Mouse (Mus musculus) left cerebral cortex, adult 11 months (tissue): ENCODE results near the gene Hyal2.
"Not testable (repeated sequence)": the region's sequence is repeated elsewhere in the genome, so short reads cannot be mapped to it uniquely, and the experiment has no call there.

Experiments
- DNase-seq: peaks from one replicate; pipeline ENCODE4 v3.0.0; 2022; ENCODE audit warnings: low spot score

Gene Hyal2

DNA sequence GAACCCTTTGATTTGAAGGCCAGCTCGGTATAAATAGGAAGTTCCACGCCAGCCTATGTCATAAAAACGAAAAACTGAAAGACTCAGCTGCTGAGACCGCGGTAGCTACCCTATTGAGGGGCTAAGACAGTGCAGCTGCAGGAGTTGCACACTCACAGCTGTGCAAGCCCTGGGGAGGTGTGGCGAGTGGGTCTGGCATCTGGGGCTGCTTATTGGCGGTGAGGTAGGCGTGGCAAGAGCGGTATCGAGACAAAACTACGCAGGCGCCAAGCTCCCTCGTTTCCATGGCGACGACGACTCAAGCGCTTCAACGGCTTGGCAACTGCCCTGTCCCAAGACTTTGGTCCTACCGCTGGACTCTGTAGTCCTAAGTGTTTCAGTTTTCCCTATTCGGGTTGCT lies 20.7 kb upstream of the Hyal2 start, which contains the start of gene Zmynd10:
Zmynd10 (plus strand) TSS at position 273 of the 400 bp plus-strand sequence.
- DNase-seq: peak; percentile 80

DNA sequence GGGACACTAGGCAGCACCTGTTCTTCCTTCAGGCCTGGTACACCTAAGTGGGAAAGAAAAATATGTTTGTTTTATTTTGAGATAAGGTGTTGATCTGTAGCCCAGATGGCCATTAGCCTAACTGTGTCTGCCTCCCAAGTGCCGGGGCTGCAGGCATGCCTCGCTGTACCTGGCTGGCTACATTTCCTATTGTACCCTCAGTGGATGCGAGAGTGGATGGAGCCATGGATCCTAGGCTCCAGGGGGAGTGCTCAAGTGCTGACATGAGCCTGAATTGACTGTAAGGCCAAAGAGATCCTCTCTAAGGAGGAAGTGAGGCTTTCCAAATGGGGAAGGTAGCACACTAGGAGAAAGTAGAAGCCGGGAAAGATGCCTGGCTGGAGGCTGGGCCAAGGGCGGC lies 19.8 kb upstream of the Hyal2 start:
- DNase-seq: no peak

DNA sequence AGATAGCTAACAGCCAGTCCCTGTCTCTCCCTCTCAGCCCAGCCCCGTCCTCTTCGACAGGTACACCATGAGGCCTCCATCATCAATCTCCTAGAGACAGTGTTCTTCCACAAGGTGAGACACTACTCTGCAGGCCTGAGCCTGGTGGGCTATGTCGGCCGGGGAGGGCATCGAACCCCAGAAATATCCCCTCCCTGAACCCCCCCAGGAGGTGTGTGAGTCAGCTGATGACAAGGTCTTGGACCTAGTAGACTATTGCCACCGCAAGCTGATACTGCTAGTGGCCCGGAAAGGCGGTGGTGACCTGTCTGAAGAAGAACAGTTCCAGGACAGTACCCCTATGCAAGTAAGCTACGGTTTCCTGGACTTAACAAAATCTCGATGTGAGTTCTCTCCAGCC lies 18.9 kb upstream of the Hyal2 start:
- no peak for DNase-seq

DNA sequence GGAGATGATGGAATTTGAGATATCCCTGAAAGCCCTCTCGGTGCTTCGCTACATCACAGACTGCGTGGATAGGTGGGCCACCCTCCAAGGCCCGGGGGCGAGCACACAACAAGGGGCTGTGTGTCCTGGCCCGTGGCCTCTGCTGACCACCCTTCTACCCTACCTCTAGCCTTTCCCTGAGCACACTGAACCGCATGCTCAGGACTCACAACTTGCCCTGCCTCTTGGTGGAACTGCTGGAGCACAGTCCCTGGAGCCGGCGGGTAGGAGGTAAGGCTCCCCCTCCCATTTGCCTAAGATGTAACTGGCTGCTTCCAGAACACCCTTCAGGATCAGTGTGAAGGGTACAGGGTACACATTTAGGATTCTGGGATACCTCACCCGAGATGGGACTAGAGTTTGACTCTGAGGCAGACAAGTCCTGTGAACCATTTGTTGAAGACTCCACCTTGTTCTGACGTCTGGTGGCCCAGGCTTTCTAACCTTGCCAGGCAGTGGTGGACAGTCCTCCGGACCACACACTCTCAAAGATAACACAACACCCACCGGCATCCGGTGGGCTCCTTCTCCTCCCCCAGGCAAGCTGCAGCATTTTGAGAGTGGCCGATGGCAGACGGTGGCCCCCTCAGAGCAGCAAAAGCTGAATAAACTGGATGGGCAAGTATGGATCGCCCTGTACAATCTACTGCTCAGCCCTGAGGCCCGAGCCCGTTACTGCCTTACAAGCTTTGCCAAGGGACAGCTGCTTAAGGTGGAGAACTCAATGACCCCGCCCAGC lies 18.3 kb upstream of the Hyal2 start:
- DNase-seq: no peak

DNA sequence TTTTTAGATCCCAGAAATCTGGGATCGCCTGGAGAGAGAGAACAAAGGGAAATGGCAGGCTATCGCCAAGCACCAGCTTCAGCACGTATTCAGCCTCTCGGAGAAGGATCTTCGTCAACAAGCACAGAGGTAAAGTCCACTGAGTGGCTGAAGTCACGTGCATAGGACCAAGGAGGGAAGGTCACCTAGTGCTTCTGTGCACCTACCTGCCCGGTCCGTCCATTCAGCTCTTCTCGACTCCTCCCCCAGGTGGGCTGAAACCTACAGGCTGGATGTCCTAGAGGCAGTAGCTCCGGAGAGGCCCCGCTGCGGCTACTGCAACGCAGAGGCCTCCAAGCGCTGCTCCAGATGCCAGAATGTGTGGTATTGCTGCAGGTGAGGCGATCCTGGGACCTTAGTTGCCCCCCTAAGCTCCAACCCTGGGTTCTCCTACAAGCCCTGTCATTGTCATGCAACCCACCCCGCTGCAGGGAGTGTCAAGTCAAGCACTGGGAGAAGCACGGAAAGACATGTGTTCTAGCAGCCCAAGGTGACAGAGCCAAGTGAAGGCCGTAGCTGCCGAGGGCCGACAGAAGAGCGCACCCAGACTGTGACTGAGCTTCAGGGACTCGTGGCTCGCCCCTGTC lies 17.1 kb upstream of the Hyal2 start:
- DNase-seq: no peak

DNA sequence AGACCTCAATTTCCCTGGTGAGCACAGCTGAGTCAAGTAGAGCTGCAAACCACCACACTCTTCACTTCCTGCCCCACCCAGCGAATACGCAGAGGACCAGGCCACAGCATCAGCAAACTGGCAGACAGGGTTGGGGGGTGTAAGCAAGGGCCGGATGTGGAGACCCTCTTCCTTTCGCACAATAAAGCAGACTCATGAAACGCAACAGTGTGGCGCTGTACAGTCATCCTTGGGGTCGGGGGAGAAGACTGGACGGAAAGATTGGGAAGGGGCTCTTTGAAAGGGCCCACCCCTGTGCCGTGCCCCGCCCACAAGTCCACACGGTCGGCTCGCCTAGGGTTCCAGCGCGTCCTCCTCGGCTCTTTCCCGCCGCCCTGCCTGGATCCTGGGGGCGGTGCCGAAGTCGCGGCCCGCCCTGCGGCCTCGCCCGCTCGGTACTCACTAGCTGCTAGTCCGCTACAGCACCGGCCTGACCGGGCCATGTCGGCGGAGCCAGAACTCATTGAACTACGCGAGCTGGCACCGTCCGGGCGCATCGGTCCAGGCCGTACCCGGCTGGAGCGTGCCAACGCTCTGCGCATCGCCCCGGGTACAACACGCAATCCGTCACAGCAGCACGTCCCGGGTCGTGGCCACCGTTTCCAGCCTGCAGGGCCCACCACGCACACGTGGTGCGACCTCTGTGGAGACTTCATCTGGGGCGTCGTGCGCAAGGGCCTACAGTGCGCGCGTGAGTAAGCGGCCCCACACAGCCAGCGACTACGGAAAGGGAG lies 16.4 kb upstream of the Hyal2 start, which contains the start of gene Rassf1:
Rassf1 (plus strand) TSS at position 439 of the 773 bp plus-strand sequence.
- no peak for DNase-seq

DNA sequence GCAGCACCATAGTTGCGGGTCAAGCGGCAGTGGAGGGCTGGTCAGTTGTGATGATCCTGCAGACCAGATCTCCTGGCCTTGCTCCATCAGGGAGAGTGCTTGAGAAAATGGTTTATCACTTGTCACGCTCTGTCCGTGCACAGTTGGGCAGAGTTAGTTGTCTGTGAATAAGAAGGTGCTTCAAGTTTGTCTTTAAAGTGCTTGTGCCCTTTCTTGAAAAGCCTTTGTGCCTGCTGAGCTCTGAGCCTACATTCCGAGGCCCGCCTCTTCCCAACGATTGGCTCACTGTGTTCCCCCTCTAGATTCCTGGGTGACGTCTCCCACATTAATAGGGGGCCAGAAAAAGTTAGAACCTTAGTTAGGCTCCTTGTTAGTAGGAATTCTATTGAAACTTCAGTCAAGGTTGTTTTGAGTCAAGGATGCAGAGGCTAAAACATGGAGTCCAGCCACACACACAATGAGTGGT lies 15.8 kb upstream of the Hyal2 start:
- no peak for DNase-seq

DNA sequence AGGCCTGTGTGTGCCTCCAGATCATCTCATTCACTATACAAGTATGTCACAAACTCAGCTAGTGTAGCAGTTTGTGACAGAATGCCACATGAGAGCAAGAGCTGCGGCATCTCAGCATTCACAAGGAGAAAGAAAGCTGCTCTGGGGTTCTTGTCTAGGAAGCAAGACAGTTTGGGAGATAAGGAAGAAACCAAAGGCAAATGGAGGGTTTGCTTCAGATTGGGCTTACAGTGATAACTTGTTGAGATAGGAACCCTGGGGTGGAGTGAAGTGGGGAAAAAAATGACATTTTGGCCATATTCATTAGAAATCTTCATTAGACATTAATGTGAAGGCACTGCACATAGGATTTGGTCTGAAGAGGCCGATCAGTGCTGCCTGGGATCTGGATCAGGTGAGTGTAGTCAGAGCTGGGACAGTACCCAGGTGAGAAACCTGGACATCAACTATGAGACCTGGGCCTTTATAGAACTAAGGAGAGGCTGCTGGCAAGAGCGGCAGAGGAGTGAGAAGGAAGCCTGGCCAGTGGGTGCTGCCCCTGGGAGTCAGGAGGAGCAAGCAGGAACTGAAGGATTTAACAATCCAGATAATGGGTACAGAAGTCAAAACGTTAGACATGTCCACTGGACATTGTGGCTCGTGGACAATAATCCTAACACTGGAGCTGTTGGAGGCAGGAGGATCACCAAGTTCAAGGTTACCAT lies 14.9 kb upstream of the Hyal2 start:
- no peak for DNase-seq

DNA sequence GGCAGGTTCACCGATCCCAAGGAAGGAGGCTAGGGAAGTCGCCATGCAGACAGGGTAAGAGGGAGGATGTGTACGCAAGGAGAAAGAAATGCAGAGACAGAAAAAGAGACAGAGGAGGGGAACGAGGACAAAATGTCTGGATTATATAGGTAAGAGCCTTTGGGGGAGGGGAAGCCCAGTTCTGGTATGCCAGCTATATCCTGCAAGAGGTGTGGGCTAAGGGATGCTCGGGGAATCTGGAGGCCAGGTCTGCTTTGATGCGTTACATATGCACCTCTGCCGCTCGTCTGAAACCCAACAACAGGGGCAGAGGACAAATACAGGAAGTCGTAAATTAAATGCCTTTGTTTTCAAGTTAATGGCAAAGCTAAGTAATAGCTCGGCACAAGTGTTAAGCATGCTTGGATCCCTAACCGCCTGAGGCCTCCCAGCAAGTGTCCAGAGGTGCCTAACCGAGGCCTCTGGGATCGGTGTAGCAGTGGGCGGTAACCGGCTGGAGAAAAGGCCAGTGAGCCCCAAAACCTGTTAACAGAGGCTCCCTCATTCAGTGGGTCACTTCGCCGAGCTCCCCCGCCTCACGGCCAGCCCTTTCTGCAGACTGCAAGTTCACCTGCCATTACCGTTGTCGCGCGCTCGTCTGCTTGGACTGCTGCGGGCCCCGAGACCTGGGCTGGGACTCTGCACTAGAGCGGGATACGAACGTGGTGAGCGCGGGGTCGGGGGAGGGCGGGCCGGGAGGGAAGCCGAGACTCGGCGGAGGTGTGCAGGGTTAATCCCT lies 14.0 kb upstream of the Hyal2 start:
- no peak for DNase-seq

DNA sequence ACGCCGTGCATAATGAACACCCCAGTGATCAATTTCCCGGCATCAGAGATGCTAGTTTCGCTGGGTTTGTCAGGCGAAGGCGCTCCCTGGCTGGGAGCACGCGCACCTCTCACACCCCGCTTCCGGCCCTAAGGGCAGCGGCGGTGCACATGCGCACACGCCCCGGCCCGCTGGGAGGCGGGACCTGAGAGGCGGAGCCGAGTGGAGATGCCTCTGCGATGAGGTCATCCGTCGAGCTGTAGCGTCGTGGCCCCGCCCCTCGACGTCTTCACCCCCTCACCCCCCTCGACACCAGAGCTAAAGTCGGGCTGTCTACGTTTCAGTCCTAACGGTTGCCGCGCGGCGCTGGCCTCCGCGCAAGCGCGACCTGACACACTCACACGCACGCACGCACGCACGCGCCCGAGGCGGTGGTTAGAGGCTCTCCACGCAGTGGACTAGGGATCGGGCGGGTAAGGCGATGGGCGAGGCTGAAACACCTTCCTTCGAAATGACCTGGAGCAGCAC lies 13.4 kb upstream of the Hyal2 start:
- DNase-seq: peak; percentile 95

DNA sequence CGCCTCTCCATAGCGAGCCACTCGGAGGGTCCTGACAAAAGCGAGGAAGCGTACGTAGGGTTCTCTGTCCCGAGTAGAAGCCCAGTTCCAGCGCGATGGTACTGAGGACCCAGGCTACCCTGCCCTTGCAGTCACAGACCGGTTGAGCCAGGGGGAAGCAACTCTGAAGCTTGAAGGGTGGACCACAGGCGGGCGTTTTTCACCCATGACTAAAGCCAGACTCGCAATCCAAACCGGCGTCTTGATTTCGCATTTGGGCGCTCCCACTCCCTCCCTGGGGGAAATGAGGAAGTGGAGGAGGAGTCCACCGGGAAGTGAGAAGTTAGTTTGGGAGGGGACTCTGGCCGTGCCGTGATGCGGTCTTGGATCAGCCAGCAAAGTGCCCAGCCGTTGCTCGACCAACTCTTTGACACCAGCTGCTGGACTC lies 12.7 kb upstream of the Hyal2 start:
- DNase-seq: no peak

DNA sequence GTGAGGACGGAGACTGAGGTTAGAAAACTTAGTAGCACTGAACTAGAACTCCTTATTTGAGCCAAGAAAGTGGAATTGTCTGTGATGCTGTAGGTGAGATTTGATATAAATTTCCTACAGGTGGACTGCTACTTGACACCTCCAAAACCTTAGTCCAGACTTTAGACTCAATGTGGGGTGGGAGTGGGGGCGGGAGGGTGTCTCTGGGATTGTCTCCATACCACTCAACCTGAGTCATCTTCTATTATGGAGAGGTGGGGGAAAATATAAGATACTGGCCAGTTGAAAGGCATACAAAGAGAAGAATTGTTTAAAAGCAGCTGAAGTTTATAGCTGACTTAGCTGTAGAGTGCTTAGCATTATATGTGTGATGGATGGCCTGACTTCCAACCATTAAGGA lies 12.0 kb upstream of the Hyal2 start:
- DNase-seq: no peak

DNA sequence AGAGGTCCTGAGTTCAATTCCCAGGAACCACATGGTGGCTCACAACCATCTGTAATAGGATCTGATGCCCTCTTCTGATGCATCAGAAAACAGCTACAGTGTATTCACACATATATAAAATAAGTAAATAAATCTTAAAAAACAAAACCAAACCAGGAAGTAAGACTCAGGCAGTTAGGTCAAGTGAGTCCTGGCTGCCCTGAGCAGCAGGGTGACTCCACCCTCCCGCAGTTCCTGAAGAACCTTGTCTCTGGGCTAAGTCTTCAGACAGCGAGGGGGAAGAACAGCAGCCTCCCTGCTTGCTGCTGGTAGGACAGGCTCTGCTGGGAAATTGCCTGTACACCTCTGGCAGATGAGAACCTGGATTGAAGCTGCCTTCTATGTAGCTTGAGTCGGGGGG lies 11.4 kb upstream of the Hyal2 start:
- no peak for DNase-seq

DNA sequence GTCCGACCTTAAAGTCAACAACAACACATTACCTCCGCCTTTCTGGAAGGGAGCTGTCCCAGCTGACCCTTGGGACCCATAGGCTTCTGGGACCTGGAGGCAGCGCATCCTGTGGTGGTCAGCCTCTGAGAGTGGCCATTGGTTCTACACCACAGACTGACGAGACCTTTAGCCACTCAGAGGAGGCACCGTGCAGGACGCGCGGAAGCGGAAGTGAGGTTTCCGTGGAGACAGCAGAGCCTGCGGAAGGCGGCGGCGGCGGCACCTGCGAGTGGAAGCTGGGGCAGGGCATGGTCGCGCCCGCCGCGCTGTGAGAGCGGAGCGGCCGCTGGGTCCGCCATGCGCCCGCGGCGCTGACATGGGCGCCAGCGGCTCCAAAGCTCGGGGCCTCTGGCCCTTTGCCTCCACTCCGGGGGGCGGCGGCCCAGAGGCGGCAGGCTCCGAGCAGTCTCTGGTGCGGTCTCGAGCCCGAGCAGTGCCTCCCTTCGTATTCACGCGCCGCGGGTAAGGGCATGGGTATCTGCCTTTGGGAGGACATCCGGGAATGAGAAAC lies 4.6 kb upstream of the Hyal2 start, which contains the start of gene Tusc2:
Tusc2 (plus strand) TSS at position 227 of the 553 bp plus-strand sequence.
- peak; percentile 95 for DNase-seq

DNA sequence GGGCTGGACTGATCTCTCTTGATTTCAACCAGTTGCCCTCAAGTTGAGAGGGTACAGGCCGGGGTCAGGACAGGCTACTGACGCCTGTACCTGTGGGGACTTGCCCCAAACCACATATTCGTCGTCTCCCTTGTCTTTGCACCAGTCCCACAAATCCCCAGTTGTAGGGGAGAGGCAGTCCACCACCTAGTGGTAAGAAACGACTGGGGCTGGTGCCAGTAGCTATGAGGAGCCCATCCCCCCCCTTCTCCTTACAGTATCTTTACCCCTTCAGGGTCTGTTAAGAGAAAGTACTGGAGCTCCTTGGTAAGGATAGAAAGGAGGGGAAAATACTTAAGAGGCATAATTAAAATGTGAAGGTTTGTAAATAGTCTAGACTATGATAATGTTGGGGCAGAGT lies 2.2 kb upstream of the Hyal2 start:
- not testable (repeated sequence) for DNase-seq

DNA sequence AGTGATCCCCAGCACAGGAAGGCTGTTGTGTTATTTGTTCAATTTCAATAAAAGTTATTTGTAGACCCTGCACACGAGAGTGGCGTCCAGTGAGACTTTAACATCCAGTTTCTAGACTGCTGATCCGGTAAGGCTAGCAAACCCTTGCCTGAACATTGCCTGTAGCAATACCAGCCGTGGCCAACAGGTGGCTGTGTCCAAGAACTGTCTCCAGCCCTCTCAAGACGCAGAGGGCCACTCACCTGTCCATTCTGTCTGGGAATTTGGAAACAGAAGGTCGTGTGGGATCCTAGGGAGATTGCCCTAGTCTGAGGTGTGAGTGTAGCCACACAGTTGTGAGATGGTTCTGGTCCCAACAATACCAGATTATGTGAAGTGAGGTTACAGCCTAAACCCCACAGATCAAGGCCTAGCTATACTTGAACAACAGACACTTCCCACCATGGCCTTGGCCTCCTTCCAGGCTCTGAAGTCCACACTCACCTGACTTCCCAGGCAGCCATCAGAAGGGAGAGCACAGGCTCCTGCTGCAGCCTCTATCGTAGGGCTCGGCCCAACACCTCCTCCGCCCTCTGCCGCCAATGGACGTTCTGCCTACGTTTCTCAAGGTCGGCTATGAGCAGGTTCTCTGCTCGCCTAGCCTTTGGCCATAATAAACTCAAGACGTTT lies 1.6 kb upstream of the Hyal2 start:
- DNase-seq: no peak

DNA sequence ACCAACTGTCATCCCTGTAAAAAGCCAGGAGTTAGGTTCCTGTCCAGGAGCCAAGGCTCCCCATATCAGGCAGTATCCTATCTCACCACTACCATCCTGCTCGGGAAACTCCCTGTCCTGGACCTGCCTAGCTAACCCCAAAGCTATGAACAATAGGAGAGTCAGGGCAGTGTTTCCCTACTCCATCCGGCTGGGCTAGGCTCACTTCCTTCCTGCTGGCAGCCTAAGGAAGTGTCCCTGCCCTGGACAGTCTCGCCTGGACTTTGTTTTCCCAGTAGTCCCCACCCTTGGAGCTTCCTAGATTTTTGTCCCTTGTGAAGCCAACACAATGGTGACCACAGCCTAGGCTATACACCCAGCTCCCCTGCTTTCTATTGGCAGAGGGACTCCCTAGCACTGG lies 890 bp upstream of the Hyal2 start:
- no peak for DNase-seq

DNA sequence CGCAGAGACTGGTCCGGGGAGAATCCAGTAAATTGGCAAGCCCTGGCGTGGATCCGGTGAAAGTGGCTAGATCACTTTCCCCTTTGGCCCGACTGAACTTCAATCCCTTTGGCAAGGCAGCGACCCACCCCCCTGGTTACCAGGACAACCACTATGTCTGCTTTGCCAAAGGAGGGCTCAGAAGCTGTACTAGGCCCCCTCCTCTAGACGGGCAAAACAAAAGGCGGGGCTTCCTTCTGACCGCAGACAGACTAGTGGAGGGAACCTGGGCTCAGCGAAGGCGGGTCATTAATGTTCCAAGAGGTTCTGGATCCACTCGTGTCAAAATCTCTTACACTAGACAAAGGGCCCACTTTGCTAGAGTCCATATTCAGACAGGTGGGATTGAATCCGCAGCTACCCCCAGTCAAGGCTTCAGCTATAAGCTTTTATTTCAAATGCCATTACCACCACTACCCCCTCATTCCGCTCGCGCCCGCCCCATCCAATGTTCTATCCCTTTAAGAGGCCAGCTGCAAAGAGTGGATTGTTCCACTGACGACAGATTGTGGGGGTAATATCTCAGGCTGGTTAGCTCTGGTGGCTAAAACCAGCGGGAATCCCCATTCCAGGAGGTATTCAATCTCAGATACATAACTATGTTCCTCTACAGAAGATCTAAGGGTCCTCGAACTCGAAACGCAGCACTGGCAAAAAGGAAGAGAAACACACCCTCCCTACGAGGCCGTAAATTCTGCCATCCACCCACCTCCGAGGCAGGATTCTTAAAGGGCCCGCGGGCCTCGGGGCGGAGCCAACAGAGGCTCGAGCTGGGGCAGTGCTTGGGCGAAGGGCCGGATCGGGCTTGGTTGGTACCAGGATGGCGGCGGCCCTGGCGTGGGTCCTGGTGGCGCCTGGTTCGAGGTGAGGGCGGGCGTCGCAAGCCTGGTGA lies 851 bp downstream of the Hyal2 start:
- DNase-seq: no peak

DNA sequence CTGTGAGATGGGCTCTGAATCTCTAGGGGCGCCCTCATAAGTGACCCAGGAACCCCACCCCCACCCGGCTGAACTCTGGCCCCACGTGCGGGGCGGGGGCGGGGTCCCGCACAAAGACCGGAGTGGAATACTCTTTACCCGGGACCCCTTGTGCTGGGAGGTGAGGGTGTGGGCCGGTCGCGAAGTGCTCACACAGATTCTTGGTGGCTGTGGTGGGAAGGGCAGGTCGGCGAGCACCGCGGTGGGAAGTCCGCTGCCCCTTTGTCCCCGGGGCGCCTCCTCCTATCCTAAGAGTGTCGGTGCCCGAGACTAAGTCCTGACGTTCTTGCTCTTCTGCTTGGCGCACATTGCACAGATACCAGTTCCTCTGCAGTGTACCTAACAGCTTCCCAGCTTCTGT lies 1.5 kb downstream of the Hyal2 start:
- no peak for DNase-seq
